Comparison of ENCODE assay signal across 8 mouse cellular contexts in the genomic region with DNA sequence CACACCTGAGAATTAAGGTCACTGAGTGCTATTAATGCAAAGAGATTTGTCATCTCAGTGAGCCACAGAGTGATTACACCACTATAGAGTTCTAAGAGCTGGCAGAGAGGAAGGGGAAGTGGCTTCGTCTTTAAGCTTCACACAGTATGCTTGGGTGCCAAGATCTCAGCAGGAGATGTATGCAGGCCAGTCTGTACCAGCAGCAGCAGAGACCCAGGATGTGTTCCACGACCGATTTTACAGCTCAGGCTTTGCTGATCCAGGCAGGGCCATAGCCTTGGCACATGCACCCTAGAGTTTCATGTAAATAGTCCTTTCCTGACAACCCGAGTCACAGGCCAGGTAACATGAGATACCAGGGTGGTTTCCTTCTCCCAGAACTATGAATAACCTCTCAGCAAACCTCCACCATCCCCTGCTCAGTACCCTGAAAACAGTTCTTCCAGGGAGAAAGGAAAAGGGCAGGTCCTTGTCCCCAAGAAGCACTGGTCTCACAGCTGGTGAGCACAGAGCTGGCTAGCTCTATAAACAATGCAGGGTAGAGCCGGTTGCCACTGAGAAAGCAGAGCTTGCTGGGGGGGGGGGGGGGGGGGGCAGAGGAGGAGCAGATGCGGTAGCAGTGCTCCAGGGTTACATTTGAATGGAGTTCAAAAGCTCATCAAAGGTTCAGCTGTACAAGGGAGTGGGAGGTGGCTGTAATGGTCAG.
DNase-seq lines count a peak whose midpoint lies in the region; ATAC-seq and TF ChIP-seq lines count a peak whose summit lies in the region.

No protein-coding gene starts in this region.

- 13% methylated on average over 6 of the region's 6 CpGs for WGBS in spleen, adult 2 months
- WGBS in lung, embryonic 16.5 days = 23% methylated on average over 5 of the region's 6 CpGs
- 24% methylated on average over 6 of the region's 6 CpGs for WGBS in forebrain, embryonic 11.5 days

- H3K27me3 ChIP-seq in spleen, adult 2 months (ENCODE audit: control insufficient read depth, insufficient read depth, low read length) = no peaks in the 10 kb centered on the region
- H3K27me3 ChIP-seq in lung, embryonic 16.5 days (ENCODE audit: control insufficient read depth, insufficient read depth, low read depth, low read length) = no peaks in the 10 kb centered on the region
- no peaks in the 10 kb centered on the region for H3K27me3 ChIP-seq in forebrain, embryonic 11.5 days (ENCODE audit: control insufficient read depth, insufficient read depth, low read length)

- no peak overlapping the region for H3K9ac ChIP-seq in lung, embryonic 16.5 days (ENCODE audit: low read length)
- H3K9ac ChIP-seq in forebrain, embryonic 11.5 days (ENCODE audit: low read length) = no peak overlapping the region

- peak; percentile 40; the same call in 1 of the 2 replicates for ATAC-seq in cerebellum, adult (ENCODE audit: insufficient number of reproducible peaks, low FRiP score, low TSS enrichment)
- ATAC-seq in lung, embryonic 16.5 days (ENCODE audit: low read depth) = no peak
- ATAC-seq in forebrain, embryonic 11.5 days (replicated peaks; ENCODE audit: low FRiP score) = no peak

- peaks cover 8% of the 10 kb centered on the region; the same call in 1 of the 2 replicates for H3K4me1 ChIP-seq in spleen, adult 2 months (ENCODE audit: control insufficient read depth, insufficient read depth, insufficient read length)
- no peaks in the 10 kb centered on the region for H3K4me1 ChIP-seq in lung, embryonic 16.5 days (replicated peaks; ENCODE audit: control insufficient read depth, insufficient read depth, low read length)
- H3K4me1 ChIP-seq in forebrain, embryonic 11.5 days (replicated peaks; ENCODE audit: control insufficient read depth, insufficient read depth, low read length) = 0 out of 2 replicates have a peak, but pooled peaks cover 2% of the 10 kb centered on the region

- peak overlapping the region; percentile 2; the same call in 1 of the 2 replicates for H3K27ac ChIP-seq in spleen, adult 2 months (ENCODE audit: insufficient read depth, low read length)
- H3K27ac ChIP-seq in lung, embryonic 16.5 days (ENCODE audit: low read length) = peak overlapping the region; percentile 17; the same call in 1 of the 2 replicates
- no peak overlapping the region for H3K27ac ChIP-seq in forebrain, embryonic 11.5 days (ENCODE audit: low read depth, low read length)

- TF ChIP-seq CTCF in spleen, adult 2 months (IDR thresholded peaks at IDR 0.05; ENCODE audit: extremely low read depth, insufficient read depth, insufficient read length, insufficient replicate concordance) = no peak

- DNase-seq in cerebellum, adult 11 months = no peak
- peak; percentile 18 to 23 for DNase-seq in spleen, adult 2 months (ENCODE audit: low read depth in 1 of 2, low spot score in 2 of 2)
- DNase-seq in spleen, postnatal 4 days (ENCODE audit: low spot score in 2 of 2) = no peak
- DNase-seq in layer of hippocampus, adult 8-10 months (ENCODE audit: low spot score in 2 of 2) = no peak
- no peak for DNase-seq in forebrain, embryonic 11.5 days (ENCODE audit: low spot score)
- DNase-seq in heart, adult 11 months = no peak

- H3K36me3 ChIP-seq in spleen, adult 2 months (ENCODE audit: control insufficient read depth, insufficient read depth, low read length) = no peaks in the 10 kb centered on the region
- no peaks in the 10 kb centered on the region for H3K36me3 ChIP-seq in lung, embryonic 16.5 days (ENCODE audit: control insufficient read depth, insufficient read depth, low read length)
- no peaks in the 10 kb centered on the region for H3K36me3 ChIP-seq in forebrain, embryonic 11.5 days (ENCODE audit: control insufficient read depth, insufficient read depth, low read length)

- H3K4me3 ChIP-seq in spleen, adult 2 months (ENCODE audit: extremely low read depth, insufficient read depth, insufficient read length) = no peak overlapping the region
- H3K4me3 ChIP-seq in lung, embryonic 16.5 days (ENCODE audit: low read length) = no peak overlapping the region
- H3K4me3 ChIP-seq in forebrain, embryonic 11.5 days (ENCODE audit: low read depth, low read length) = no peak overlapping the region

- no peak for TF ChIP-seq POLR2A in spleen, adult 2 months (IDR thresholded peaks at IDR 0.05; ENCODE audit: low read depth, low read length)

- H3K4me2 ChIP-seq in lung, embryonic 16.5 days (ENCODE audit: low read depth, low read length) = no peak overlapping the region
- no peak overlapping the region for H3K4me2 ChIP-seq in forebrain, embryonic 11.5 days (ENCODE audit: low read depth, low read length, severe bottlenecking)

- peaks cover 2% of the 10 kb centered on the region; the same call in 1 of the 2 replicates for H3K9me3 ChIP-seq in lung, embryonic 16.5 days (ENCODE audit: control insufficient read depth, low read length)
- H3K9me3 ChIP-seq in forebrain, embryonic 11.5 days (ENCODE audit: control insufficient read depth, low read length) = no peaks in the 10 kb centered on the region

Comparison
In these comparisons a context has a peak if more than half of its experiments do, and no peak if none do; other contexts are left out.
1. DNase-seq: peak in spleen, adult 2 months (2 of 2); none in cerebellum, adult 11 months (single experiment), spleen, postnatal 4 days (0 of 2), layer of hippocampus, adult 8-10 months (0 of 2), forebrain, embryonic 11.5 days (single experiment) and heart, adult 11 months (single experiment).